29 mouse cellular contexts compared by ENCODE assay signal in the genomic region with DNA sequence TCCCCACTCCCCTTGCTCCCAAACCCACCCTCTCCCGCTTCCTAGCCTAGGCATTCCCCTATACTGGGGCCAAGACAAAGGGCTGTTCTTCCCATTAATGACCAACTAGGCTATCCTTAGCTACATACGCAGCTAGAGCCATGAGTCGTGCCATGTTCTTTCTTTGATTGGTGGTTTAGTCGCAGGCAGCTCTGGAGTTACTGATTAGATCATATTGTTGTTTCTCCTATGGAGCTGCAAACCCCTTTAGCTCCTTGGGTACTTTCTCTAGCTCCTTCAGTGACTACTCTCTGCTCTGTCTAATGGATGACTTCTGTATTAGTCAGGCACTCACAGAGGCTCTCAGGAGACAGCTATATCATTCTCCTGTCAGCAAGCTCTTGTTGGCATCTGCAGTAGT.
"Had no signal": no experiment of that assay in that cellular context is flagged by ENCODE, and none has a peak within 500 bp of the region (broad histone marks: within the 10 kb centered on the region; RNA-seq: fewer than 3 reads in every experiment).

No protein-coding gene starts in this region.

- H3K27ac ChIP-seq: heart, embryonic 13.5 days; heart, embryonic 15.5 days; hindbrain, embryonic 10.5 days; hindbrain, embryonic 12.5 days; hindbrain, embryonic 13.5 days; hindbrain, embryonic 14.5 days; hindbrain, embryonic 15.5 days; hindbrain, postnatal 0 days; intestine, embryonic 15.5 days; kidney, embryonic 15.5 days; kidney, postnatal 0 days; layer of hippocampus, adult 2 months had no signal

- DNase-seq: heart, postnatal 10 days; heart, postnatal 14 days; heart, postnatal 36 days; heart, postnatal 4 days; kidney, adult 11 months; kidney, adult 18-20 months; kidney, adult 2 months; kidney, adult 8-10 months; kidney, adult 9 months; kidney, postnatal 10 days; kidney, postnatal 14 days; kidney, postnatal 25 days; kidney, postnatal 36 days; kidney, postnatal 4 days; layer of hippocampus, adult 9-11 months; layer of hippocampus, postnatal 36 days had no signal

- H3K4me3 ChIP-seq: heart, embryonic 12.5 days; heart, embryonic 13.5 days; heart, embryonic 15.5 days; hindbrain, embryonic 10.5 days; hindbrain, embryonic 12.5 days; hindbrain, embryonic 13.5 days; hindbrain, embryonic 15.5 days; intestine, embryonic 15.5 days; kidney, embryonic 15.5 days; layer of hippocampus, adult 2 months had no signal
